Mouse (Mus musculus) retina, postnatal 1 day (tissue): ENCODE data around the gene Knstrn.
A peak's percentile ranks its signal among the peaks of the same experiment; 100 is the strongest.

Source experiments
- DNase-seq: peaks from one replicate; pipeline ENCODE4 v3.0.0-alpha.2; 2012

The Knstrn gene

GRCm38 (mm10) chr2:118813981-118814836 lies at the start of gene Knstrn:
Knstrn (plus strand) TSS chr2:118814003.
- DNase-seq = peak; percentile 96

- peak; percentile 72 for DNase-seq
These were observed 49.5 kb upstream of the Knstrn start for GRCm38 (mm10) chr2:118764094-118764831.

- no peak for DNase-seq
These were observed 48.9 kb upstream of the Knstrn start for GRCm38 (mm10) chr2:118764875-118765274.

- no peak for DNase-seq
These were observed 47.5 kb upstream of the Knstrn start for GRCm38 (mm10) chr2:118766041-118767033.

GRCm38 (mm10) chr2:118772158-118772874 lies 41.5 kb upstream of the Knstrn start, which contains the start of gene Phgr1:
Phgr1 (plus strand) TSS chr2:118772769.
- no peak for DNase-seq

GRCm38 (mm10) chr2:118774536-118774935 lies 39.3 kb upstream of the Knstrn start:
- DNase-seq = no peak

- no peak for DNase-seq
These were observed 38.4 kb upstream of the Knstrn start for GRCm38 (mm10) chr2:118775396-118775795.

- DNase-seq = no peak
These were observed 38.0 kb upstream of the Knstrn start for GRCm38 (mm10) chr2:118775846-118776245.

GRCm38 (mm10) chr2:118776295-118776694 lies 37.5 kb upstream of the Knstrn start:
- DNase-seq = no peak

- DNase-seq = no peak
These were observed 35.4 kb upstream of the Knstrn start for GRCm38 (mm10) chr2:118778418-118778817.

- DNase-seq = no peak
These were observed 34.7 kb upstream of the Knstrn start for GRCm38 (mm10) chr2:118779065-118779464.

GRCm38 (mm10) chr2:118779504-118780480 lies 34.0 kb upstream of the Knstrn start, which contains the start of gene Disp2:
Disp2 (plus strand) TSS chr2:118779719.
- DNase-seq = peak; percentile 97

GRCm38 (mm10) chr2:118781115-118781514 lies 32.7 kb upstream of the Knstrn start:
- DNase-seq = no peak

- no peak for DNase-seq
These were observed 31.5 kb upstream of the Knstrn start for GRCm38 (mm10) chr2:118782303-118782702.

GRCm38 (mm10) chr2:118783093-118783492 lies 30.7 kb upstream of the Knstrn start:
- no peak for DNase-seq

GRCm38 (mm10) chr2:118783663-118784062 lies 30.1 kb upstream of the Knstrn start:
- DNase-seq = no peak

- no peak for DNase-seq
These were observed 27.3 kb upstream of the Knstrn start for GRCm38 (mm10) chr2:118786525-118786924.

- no peak for DNase-seq
These were observed 24.3 kb upstream of the Knstrn start for GRCm38 (mm10) chr2:118789501-118789900.

GRCm38 (mm10) chr2:118790221-118790550 lies 23.6 kb upstream of the Knstrn start:
- no peak for DNase-seq
